Mouse (Mus musculus) 416B (cell line): ENCODE measurements at regions not wholly inside any gene's neighbourhood (a gene's known extent, or its start where the extent isn't known, plus 50 kb on each side); places are given as distances from the start of the nearest gene placed in this dataset.

ENCODE experiments used
- DNase-seq: peaks from one replicate; pipeline ENCODE4 v3.0.0; 2011; ENCODE audit warnings: low read depth

DNA sequence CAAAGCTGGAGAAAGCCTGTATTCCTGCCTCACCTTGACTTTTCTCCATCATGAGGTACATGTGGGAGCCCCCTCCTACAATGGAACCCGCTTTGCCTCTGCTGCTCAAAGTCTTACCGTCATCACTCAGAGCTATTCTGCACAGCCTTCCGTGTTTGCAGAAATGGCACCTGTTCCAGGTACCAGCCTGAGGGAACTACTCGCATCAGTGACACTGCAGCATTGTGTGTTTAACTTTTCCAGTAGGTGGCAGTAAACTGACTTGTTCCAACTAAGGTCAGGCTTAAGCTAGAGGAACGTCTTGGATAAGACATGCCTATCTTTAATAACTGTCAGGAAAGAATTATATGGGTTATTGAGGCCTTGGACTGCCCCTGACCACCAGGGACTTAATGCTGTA is 71.4 kb downstream of the Fam173b start:
- peak; percentile 34 for DNase-seq

DNA sequence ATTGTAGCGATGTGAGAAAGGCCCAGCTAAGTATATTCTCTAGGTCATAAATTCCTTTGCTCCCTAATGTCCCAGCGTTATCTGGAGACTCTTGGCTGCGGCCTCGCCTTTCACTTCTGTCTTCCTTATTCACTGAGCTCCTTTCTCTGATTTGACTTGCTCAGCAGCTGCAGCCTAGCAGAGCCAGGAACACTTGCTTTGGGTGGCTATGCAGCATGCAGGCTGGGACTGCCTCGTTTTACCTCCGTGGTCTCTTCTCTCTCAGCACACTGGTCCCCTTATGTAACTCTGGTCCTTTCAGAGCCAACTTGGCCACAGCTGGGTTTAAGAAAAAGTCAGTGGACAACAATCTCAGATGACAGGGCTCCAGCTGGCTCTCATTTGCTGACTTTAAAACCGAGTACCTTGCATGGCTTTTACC is 75.1 kb downstream of the Fam173b start:
- DNase-seq: no peak

DNA sequence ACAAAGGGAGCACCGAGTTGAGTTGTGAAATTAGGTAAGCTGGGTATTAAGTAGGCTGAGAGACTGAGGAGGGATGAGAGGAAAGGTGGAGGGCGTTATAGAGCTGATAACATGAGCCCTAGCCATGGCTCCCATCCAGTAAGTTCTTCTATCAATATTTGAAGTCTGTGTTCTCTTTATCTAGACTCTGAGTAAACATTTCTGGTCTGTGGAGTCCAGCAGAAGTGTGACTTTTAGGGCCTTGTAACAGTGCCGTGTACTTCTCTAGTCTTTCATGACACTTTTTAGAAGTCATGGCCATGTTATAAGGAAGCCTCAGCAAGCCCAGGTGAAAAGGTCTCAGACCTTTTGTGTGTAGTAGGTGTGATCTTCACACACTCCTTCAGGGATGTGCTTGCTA is 91.5 kb downstream of the Fam173b start:
- DNase-seq: no peak

DNA sequence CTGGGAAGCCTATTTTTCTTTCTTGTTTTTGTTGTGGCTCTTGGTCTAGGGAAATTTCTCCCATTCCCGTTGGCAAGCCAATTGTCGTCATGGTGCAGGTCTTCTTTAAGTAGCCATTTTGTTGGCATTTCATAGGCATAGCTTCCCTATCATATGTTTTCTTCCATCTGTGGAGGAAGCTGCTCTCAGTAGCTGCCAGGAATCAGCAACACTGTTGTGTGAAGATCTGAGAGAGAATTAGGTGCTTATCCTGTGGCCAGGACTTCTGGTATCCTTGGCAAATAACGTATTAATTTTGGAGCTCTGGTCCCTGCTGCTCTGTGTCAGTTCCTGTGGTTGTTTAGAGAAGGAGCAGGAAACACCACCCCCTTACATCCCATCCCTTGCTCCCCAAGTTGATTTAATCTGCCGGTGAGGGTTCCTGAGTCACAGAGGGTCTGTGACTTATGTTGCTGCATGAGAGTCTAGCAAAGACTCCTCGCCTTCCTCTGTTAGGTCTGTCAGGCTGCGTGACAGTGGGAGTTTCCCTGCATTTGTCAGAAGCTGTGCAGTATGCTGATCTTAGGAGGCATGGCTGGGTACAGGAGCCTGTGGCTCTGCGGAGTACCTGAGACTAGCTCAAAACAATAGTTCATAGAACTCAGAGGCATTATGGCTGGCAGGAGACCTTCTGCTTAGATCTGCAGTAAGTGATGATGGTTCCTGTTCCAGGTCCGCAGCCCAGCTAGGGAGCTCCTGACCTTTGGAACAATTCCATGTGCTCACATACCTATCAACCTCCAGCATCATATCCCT is 93.4 kb downstream of the Fam173b start:
- DNase-seq: no peak

DNA sequence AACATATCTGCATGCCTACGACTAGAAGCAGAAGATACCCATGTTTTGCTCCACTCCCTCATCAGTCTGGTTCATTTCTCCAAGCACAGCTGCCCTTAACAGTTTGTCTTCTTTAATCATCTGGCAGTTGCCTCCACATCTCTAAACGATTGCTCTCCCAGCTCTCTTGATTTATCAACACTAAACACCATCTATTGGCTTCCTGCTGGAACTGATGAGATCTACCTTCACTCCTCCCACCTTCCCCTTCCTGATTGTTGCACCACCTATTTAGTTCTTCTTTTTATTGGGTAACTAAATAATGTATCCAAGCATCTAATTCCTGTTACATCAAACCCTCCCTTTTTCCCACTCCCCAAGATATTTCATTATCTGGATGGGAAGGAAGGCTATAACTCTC is 101.7 kb downstream of the Fam173b start:
- no peak for DNase-seq

DNA sequence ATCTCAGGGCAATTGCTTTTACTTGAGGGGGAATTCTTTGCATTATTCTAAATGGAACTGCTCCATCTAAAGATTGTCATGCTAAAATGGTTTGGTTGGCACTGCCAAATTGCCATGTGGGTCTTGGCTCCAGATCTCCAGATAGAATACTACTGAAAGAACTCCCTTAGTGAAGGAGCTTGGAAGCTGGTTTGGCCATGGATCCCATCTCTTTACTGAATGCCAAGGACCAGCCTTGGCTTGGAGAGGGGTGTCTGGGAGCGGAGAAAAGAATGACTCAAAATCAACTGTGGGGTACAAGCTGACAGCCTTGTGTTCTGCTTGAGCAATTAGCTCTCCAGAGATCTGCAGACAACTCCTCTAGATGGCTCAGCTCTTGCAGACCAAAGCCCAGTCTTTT is 105.8 kb downstream of the Fam173b start:
- no peak for DNase-seq

DNA sequence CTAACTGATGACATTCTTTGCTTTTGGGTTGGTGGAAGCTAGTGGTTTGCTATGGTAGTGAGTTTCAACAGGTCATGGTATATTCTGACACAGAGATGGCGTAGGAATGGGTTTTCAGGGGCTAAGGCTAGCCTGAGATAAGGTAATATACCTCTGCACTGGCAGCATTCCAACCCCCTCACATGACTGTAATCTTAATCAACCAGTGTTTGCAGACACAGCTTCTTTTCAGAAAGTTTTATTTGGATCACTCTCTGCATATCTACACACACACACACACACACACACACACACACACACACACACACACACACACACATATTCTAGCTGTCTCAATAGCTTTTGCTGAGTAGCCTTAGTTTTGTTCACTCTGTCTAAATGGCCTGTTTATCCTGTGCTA is 119.4 kb downstream of the Fam173b start:
- DNase-seq: no peak

DNA sequence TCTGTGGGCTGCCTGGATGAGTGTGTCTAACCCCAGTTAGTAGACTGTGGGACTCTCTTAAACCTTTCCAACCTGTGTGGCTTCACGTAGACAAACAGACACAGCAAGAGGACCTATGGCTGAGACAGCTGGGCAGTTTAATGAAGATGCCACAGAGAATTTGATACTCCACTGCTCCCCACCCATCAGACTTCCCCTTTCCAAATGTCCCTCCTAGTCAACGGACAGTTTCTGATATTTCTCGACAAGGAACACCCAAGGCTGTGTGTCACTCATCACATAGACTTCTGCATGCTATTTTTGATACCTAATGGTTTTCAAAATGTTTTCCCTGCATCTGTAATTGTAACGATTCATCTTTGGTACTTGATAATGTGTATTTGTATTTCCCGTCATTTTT is 120.8 kb downstream of the Fam173b start:
- DNase-seq: no peak

DNA sequence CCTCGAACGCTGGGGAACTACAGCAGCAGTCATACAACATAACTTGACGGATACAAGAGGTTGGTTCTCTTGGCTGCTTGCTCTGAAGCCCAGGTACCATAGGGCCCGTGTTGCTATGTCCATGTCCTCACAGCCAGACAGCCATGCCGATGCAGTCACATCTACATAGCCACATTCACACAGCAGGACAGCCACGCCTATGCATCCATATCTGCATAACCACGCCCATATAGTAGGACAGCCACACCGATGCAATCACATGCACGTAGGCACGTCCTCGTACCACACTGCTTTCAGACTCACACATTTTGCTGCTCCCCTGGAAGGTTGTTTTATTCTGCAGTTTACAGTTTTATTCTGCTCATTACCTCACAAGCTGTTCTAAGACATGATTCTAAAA is 122.6 kb downstream of the Fam173b start:
- DNase-seq: peak; percentile 53

DNA sequence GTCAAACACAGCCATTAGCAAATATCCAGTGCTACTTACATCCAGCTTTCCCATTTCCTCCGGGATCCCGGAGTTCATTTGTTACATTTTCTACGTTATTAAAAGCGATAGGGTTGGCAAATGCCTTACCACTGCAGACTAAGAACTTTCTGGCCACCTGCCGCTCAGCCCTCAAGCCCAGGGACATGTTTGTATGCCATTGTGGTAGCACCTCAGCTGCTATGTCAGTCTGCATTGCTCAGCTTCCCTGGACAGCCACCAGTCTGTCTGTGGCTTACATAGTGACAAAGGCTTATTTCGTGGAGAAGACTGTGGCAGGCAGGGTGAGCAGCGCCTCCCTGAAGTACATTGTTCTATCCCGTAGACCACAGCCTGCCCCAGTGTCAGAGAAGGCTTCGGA is 127.5 kb downstream of the Fam173b start:
- no peak for DNase-seq

DNA sequence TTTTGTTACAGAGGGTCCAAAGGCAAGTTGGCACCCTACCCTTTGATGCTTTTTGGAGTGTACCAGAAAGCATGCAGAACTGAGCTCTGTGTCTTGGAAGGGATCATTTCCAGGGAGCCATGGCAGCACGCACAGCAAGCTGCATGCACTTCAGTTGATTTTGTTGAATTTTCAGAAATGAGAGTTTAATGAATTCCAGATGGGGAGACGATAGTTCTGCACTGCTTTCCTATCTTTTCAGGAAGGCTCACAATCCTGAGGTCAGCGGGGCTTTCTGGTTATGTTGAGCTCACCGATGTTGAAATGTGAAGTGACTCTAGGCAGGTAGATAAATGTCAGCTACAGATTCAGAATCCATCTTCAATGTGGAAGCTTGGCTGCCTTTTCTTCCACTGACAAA is 140.0 kb downstream of the Fam173b start:
- no peak for DNase-seq

DNA sequence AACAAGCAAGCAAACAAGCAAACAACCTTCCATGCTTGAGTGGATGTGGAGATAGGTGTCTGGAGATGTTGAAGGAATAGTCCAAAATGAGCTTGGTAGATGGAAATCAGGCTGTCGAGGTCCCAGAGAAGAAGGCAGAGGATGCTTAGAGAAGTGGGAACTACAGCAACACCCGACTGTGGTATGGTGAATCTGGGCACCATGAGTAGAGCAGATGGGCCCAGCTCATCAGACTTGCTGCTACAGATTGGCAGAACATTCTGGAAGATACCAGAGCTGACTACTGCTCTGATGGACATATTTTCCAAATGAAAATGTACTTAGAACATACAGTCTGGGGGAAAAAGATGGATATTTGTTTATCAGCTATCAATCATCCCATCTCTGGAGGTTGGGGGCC is 142.9 kb downstream of the Fam173b start:
- DNase-seq: no peak

DNA sequence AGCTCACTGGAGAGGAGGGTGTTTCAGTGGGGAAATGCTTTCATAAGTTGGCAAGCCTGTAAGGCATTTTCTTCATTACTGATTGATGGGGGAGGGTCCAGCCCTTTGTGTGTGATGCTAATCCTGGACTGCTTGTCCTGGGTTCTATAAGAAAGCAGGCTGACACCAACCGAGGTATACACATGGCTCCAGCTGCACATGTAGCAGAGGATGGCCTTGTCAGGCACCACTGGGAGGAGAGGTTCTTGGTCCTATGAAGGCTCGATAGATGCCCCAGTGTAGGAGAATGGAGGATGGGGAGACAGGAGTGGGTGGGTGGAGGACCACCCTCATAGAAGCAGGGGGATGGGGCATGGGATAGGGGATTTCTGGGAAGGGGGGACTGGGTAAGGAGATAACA is 151.0 kb downstream of the Fam173b start:
- no peak for DNase-seq

DNA sequence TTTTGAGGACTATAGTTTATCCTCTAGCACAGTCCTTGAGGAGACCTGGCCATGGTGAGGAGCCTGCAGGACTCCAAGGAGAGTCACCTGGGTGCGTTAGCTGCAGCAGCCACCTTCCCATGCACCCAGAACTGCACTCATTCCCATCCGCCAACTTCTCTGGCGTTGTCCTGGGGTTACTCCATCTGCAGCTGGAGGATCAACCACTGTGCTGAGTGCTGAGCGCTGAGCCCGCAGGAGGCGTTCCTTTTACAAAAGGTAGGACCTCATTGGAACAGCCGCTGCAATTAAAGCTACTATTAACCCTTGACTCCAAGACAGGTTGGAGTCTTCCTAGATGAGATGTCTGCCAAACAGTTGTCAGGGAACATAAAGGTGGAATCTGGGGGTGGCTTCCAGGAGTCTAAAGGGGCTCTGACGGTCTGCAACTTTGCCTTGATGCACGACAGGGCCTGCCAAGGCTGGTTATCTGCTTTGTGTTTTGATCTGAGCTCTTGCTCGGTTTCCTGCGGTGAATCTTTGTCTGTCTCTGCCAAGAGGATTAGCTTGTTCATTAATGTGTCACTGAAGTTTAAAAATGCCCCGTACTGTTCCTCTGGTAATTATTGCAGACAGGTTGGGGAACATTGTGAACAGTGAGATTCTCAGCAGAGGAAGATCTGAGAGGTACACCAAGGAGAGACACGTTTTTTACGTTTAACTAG is 152.1 kb downstream of the Fam173b start:
- DNase-seq: no peak

DNA sequence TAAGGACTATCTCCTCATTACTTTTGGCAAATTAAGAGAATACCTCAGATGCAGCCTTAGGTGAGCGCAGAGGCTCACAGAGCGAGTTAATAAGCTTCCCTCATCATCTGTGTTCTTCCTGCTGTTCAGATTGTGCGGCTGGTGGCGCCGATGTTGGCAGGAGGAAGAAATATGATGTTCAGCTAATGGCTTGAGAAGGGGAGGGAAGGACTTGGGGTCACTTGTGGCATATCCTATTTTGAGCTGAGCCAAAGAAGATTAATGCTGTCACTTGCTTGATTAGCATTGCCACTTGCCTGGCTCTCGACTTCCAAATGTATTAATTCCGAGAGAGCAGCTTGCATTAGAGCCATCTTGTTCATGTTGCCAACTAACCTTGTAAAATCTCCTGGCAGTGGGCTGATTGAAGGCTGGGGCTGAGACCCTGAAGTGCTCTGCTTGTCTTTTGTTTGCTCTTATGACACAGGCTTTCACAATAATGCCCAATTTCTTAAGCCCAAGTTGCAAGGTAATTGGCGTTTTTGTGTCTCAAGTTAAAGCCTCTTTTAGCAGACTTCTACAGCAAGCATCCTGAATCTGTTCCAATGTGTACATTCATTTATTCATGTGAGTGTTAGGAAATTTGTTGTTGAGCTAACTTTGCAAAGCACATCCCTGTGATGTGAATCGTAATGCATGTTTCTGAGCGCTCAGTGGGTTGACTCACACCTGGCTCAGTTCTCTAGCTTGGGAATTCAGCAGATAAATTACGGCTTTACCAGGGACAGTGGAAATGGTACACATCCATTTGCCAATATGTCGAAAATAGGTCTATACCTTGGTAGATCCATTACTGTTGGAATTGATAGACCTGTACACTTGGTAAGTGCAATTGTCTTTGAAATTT is 167.6 kb downstream of the Fam173b start:
- no peak for DNase-seq

DNA sequence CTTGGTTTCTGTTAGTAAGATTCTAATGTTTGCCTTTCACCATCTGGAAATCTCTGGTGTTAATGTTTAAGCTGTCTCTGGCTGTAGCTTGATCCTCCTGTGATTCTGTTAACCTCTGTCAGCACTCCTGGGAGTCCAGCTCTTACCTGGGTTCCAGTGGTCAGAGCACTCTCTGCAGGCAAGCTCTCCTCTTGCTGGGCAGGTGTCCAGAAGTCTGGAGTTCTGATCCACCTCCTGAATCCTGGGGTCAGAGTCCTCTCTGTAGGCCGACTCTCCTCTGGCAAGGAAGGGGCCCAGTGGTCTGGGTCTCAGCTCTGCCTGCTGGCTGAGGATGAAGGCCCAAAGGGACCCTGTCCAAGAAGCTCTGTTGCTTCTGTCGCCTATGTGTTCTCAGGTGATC is 181.4 kb downstream of the Fam173b start:
- DNase-seq: no peak

DNA sequence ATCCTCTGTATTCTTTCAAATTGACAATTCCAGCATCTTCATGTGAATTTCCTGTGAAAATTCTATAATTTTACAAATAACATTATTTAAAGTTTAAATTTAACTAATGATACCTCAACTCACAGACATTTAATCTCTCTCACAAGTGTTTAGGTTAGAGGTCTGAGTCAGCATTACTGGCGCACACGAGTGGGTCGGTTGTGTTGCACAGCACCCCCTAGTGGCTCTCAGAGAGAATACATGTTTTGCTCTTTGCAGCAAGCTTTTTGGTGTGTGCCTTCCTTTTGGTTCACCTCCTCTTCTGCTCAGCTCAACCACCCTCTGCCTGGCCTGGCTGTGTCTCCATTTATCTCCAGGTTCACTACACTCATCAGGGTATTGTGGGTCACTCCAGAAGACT is 183.4 kb downstream of the Fam173b start:
- peak; percentile 54 for DNase-seq

DNA sequence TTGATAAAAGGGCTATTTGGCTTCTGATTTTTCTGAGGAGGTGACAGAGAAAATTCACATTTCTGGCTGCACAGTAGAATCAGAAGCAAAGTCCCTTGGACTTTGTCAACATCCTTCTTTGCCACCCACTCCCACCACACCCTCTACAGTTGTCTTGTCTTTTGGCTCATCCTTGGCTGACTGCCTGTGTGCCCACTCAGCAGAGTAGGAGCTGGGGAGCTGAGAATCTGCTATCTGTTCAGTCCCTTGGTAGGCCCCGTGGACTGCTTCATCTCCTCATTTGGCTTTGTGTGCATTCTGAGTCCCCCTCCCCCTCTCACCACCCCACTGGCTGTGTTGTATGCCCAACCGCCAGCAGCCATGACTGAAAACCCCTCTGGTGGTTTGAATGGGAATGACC is 197.2 kb downstream of the Fam173b start:
- no peak for DNase-seq

DNA sequence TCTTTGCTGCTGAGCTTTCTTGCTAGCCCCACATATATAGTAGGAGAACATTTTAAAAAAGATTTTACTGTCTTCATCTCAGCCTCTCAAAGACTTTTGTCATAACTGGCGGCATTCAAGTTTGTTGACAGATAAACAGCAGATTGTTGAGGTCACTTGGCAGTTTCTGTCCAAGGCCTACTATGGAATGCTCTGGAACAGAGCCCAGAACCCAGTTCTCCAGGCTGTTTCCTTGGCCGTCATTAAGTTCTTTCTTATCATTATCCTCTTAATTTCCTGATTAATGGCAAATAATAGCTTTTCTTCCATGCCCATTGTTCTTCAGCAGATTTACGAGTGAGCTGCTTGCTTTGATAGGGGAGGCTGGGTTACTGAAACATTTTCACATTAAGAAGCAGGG is 203.9 kb downstream of the Fam173b start:
- DNase-seq: no peak

DNA sequence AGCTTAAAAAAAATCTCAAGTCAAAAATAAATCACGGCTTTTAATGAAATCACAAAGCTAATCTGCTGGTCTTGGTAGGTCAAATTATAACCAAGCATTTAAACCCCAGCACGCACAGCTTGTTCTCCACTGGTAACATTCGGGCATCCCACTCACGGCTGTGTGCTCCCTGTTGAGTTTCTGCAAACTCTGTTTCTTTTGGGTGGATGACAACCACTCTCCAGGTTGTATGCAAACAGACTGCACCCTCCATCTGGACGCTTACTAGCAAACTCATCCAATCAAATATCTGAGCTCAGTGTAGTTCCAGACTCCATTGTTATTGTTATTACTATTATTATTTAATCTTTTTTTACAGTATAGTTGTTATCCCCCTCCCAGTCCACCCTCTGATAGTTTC is 213.9 kb downstream of the Fam173b start:
- DNase-seq: no peak

DNA sequence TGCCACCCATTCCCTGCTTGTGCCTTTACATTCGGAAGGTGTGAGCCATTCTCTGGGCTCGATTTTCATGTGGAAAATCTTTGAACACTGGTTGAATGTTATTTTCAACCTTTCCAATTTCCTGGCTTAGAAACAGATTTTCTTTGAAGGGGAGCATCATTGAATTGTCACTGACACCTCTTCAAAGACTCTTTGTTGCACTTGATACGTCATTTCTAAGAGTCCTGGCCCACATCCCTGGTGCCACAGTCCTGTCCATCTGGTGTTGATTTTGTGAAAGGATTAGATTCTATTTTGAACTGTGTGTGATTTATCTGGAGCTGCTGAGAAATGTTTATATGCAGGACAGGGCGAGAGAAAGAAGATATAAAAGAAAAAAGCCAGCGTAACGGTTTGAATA is 217.6 kb downstream of the Fam173b start:
- DNase-seq: no peak

DNA sequence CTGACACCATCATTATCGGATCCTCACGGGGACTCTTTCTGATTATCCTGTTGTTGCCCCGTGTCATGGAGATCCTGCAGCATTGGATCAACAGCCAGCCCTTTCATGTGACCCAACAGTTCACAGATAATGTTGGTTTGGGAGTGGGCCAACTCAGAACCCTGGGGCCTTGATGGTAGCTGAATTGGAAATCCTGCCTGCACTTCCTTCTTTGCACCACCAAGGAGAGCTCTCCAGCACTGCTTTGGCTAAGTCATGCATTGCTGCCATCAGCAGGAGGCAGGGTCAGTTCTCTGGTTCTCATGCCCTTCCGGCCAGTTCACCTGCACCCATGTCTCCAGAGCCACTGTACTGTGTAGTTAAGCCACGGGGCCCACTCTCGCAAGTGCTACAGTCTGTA is 225.6 kb downstream of the Fam173b start:
- DNase-seq: no peak

DNA sequence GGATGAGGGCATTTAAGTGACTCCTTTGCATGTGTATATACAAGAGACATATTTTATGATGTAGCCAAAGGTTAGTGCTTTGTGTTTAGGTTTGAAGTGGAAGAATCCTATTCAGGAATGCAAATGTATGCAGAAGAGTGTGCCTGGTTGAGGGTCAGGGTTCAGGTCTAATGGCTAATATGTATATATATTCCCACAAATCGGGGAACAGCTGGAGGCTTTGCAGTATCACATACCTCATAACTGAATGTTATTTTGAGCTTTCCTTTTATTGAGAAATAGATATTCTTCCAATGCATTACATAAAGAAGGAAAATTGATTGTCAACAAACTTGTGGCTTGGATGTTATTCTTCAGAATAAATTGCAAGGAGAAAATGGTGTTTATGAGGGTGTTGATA is 239.9 kb downstream of the Fam173b start:
- DNase-seq: no peak
